Mouse (Mus musculus): ENCODE data around the gene Wdr90.

GRCm38 (mm10) chr17:25825984-25826570 is 35.2 kb downstream of the Wdr90 start:
- TF ChIP-seq EP300 (IDR thresholded peaks at IDR 0.05; ENCODE audit: insufficient read depth, low read depth, low read length): no peak
- TF ChIP-seq CTCF (IDR thresholded peaks at IDR 0.05): no peak
- TF ChIP-seq POLR2A (IDR thresholded peaks at IDR 0.05; ENCODE audit: insufficient read depth, low read depth, low read length): no peak

All from heart, adult 2 months (tissue).